ENCODE assay signal across 8 mouse cellular contexts in genomic region chr5:120605241-120605661, GRCm38 (mm10). TPM values are rescaled to one million over a fixed set of nuclear protein-coding genes. Genes with fewer than 3 reads are reported as not detected.
DNase-seq lines count a peak whose midpoint lies in the region; ATAC-seq and TF ChIP-seq lines count a peak whose summit lies in the region.

No protein-coding gene starts in this region.

- TF ChIP-seq CTCF in kidney, adult 2 months (conservative IDR thresholded peaks at IDR 0.05; ENCODE audit: insufficient read depth, insufficient read length, low read depth, low read length): no peak
- TF ChIP-seq CTCF in bone marrow macrophage, adult 2 months (IDR thresholded peaks at IDR 0.05; ENCODE audit: low read depth, low read length): no peak; the same call in 1 of the 2 replicates
- TF ChIP-seq CTCF in heart, postnatal 0 days (IDR thresholded peaks at IDR 0.05; ENCODE audit: low read depth): no peak

- 6% methylated on average over 10 of the region's 10 CpGs for WGBS in kidney, adult 2 months
- WGBS in heart, postnatal 0 days: 1% methylated on average over 10 of the region's 10 CpGs
- WGBS in midbrain, embryonic 13.5 days: 2% methylated on average over 10 of the region's 10 CpGs

- TF ChIP-seq POLR2A in kidney, adult 2 months (IDR thresholded peaks at IDR 0.05; ENCODE audit: low read depth, low read length): no peak
- 0 out of 2 replicates have a peak, but pooled peaks have one; percentile 9 for TF ChIP-seq POLR2A in bone marrow macrophage, adult 2 months (IDR thresholded peaks at IDR 0.05; ENCODE audit: borderline replicate concordance, low read depth, low read length)

- ATAC-seq in heart, postnatal 0 days (ENCODE audit: insufficient read depth, low read depth): 0 out of 2 replicates have a peak, but pooled peaks have one; percentile 2
- ATAC-seq in midbrain, embryonic 13.5 days: peak; percentile 71
- no peak for ATAC-seq in inflammation-experienced regulatory T-cells, adult 6 months

- peaks cover 5% of the 10 kb centered on the region for H3K4me1 ChIP-seq in kidney, adult 2 months (ENCODE audit: control insufficient read depth, insufficient read depth, low read length)
- H3K4me1 ChIP-seq in bone marrow macrophage, adult 2 months (ENCODE audit: control insufficient read depth, insufficient read depth, low read length): peaks cover 8% of the 10 kb centered on the region
- H3K4me1 ChIP-seq in heart, postnatal 0 days (ENCODE audit: control insufficient read depth, insufficient read depth): 0 out of 2 replicates have a peak, but pooled peaks cover 10% of the 10 kb centered on the region
- peaks cover 12% of the 10 kb centered on the region for H3K4me1 ChIP-seq in midbrain, embryonic 13.5 days (replicated peaks)

- no peaks in the 10 kb centered on the region for H3K36me3 ChIP-seq in kidney, adult 2 months (ENCODE audit: control insufficient read depth, insufficient read depth, low read length)
- H3K36me3 ChIP-seq in heart, postnatal 0 days (replicated peaks; ENCODE audit: control insufficient read depth, insufficient read depth, low read length): no peaks in the 10 kb centered on the region
- H3K36me3 ChIP-seq in midbrain, embryonic 13.5 days: peaks cover 17% of the 10 kb centered on the region; the same call in 1 of the 2 replicates

- no peaks in the 10 kb centered on the region for H3K27me3 ChIP-seq in kidney, adult 2 months (replicated peaks; ENCODE audit: control insufficient read depth, insufficient read depth, low read length)
- H3K27me3 ChIP-seq in heart, postnatal 0 days (ENCODE audit: control insufficient read depth, insufficient read depth, low read length): peaks cover 3% of the 10 kb centered on the region; the same call in 1 of the 2 replicates
- no peaks in the 10 kb centered on the region for H3K27me3 ChIP-seq in midbrain, embryonic 13.5 days

- H3K4me3 ChIP-seq in kidney, adult 2 months (ENCODE audit: insufficient read depth, low read depth, low read length): peak overlapping the region; percentile 23; the same call in 1 of the 2 replicates
- peak overlapping the region; percentile 42 for H3K4me3 ChIP-seq in bone marrow macrophage, adult 2 months (ENCODE audit: insufficient read depth, low read length)
- peak overlapping the region; percentile 20 for H3K4me3 ChIP-seq in heart, postnatal 0 days (ENCODE audit: low read depth, low read length)
- peak overlapping the region; percentile 34 for H3K4me3 ChIP-seq in midbrain, embryonic 13.5 days (replicated peaks)

- H3K9ac ChIP-seq in heart, postnatal 0 days (replicated peaks; ENCODE audit: low read depth, low read length): no peak overlapping the region
- H3K9ac ChIP-seq in midbrain, embryonic 13.5 days (replicated peaks): peak overlapping the region; percentile 53; the same call in 1 of the 2 replicates

- H3K4me2 ChIP-seq in heart, postnatal 0 days (ENCODE audit: low read depth, low read length): peak overlapping the region; percentile 58
- H3K4me2 ChIP-seq in midbrain, embryonic 13.5 days (replicated peaks): peak overlapping the region; percentile 64

- H3K9me3 ChIP-seq in heart, postnatal 0 days (replicated peaks; ENCODE audit: control insufficient read depth, low read length): no peaks in the 10 kb centered on the region
- H3K9me3 ChIP-seq in midbrain, embryonic 13.5 days: no peaks in the 10 kb centered on the region

- no peak overlapping the region for H3K27ac ChIP-seq in kidney, adult 2 months (ENCODE audit: insufficient read depth, low read depth, low read length)
- H3K27ac ChIP-seq in bone marrow macrophage, adult 2 months (ENCODE audit: insufficient read depth, low read depth, low read length): no peak overlapping the region; the same call in 1 of the 2 replicates
- no peak overlapping the region for H3K27ac ChIP-seq in heart, postnatal 0 days (ENCODE audit: low read depth)
- H3K27ac ChIP-seq in midbrain, embryonic 13.5 days: peak overlapping the region; percentile 69

- no peak for TF ChIP-seq EP300 in heart, postnatal 0 days (IDR thresholded peaks at IDR 0.05; ENCODE audit: low read depth)

- no peak for DNase-seq in kidney, adult 2 months
- DNase-seq in kidney, postnatal 14 days: no peak
- DNase-seq in heart, postnatal 0 days (ENCODE audit: low spot score): no peak
- DNase-seq in adrenal gland, postnatal 25 days: no peak
- no peak for DNase-seq in frontal cortex, adult 2 months (ENCODE audit: extremely low spot score in 1 of 2, low spot score in 1 of 2)

RNA-seq across cellular contexts. Expression of gene Rita1, which starts 7.1 kb away (rescaled TPM):
- 25.2 and 32.1 TPM in 2 replicates for polyA plus RNA-seq in kidney, adult 2 months (2012; rRNA removed)
- 3.8 and 4.0 TPM in 2 replicates for polyA plus RNA-seq in bone marrow macrophage, adult 2 months (2012; ENCODE audit: insufficient read depth, insufficient read length, missing spikeins)
- 20.2 and 24.5 TPM in 2 replicates for total RNA-seq in heart, postnatal 0 days (2014; rRNA removed; ENCODE audit: low replicate concordance)
- polyA plus RNA-seq in heart, postnatal 0 days (2015; fragmentation: Nextera tagmentation; extraction: Ambion mirVana): 15.7 and 16.3 TPM in 2 replicates
- 23.0 and 23.9 TPM in 2 replicates for polyA plus RNA-seq in midbrain, embryonic 13.5 days (2015; fragmentation: Nextera tagmentation; extraction: Ambion mirVana)
- polyA plus RNA-seq in inflammation-experienced regulatory T-cells, adult 6 months (2017; shearing (Covaris generic)): 1 to 10 TPM; 2.1 to 3.5 (median 3.2) TPM
- 15.9 and 17.5 TPM in 2 replicates for total RNA-seq in adrenal gland, postnatal 25 days (2021)
- 34.8 and 36.4 TPM in 2 replicates for polyA plus RNA-seq in frontal cortex, adult 2 months (2012; rRNA removed)

RNA-seq across cellular contexts. Expression of gene Ddx54, which starts 7.3 kb away (rescaled TPM):
- polyA plus RNA-seq in kidney, adult 2 months (2012; rRNA removed): 29.3 and 31.6 TPM in 2 replicates
- 20.3 and 20.4 TPM in 2 replicates for polyA plus RNA-seq in bone marrow macrophage, adult 2 months (2012; ENCODE audit: insufficient read depth, insufficient read length, missing spikeins)
- 23.0 and 24.1 TPM in 2 replicates for total RNA-seq in heart, postnatal 0 days (2014; rRNA removed; ENCODE audit: low replicate concordance)
- 17.1 and 18.2 TPM in 2 replicates for polyA plus RNA-seq in heart, postnatal 0 days (2015; fragmentation: Nextera tagmentation; extraction: Ambion mirVana)
- polyA plus RNA-seq in midbrain, embryonic 13.5 days (2015; fragmentation: Nextera tagmentation; extraction: Ambion mirVana): 43.9 and 44.3 TPM in 2 replicates
- 10 to 100 TPM; 13.0 to 21.1 (median 13.4) TPM for polyA plus RNA-seq in inflammation-experienced regulatory T-cells, adult 6 months (2017; shearing (Covaris generic))
- 50.5 and 54.7 TPM in 2 replicates for total RNA-seq in adrenal gland, postnatal 25 days (2021)
- 28.2 and 31.2 TPM in 2 replicates for polyA plus RNA-seq in frontal cortex, adult 2 months (2012; rRNA removed)

RNA-seq across cellular contexts. Expression of gene Iqcd, which starts 16.4 kb away (rescaled TPM):
- 2.1 and 2.5 TPM in 2 replicates for polyA plus RNA-seq in kidney, adult 2 months (2012; rRNA removed)
- polyA plus RNA-seq in bone marrow macrophage, adult 2 months (2012; ENCODE audit: insufficient read depth, insufficient read length, missing spikeins): 1.2 TPM in 1 of 2 replicates, not detected in the other
- total RNA-seq in heart, postnatal 0 days (2014; rRNA removed; ENCODE audit: low replicate concordance): not detected in 2 replicates
- polyA plus RNA-seq in heart, postnatal 0 days (2015; fragmentation: Nextera tagmentation; extraction: Ambion mirVana): 0.14 and 0.18 TPM in 2 replicates
- polyA plus RNA-seq in midbrain, embryonic 13.5 days (2015; fragmentation: Nextera tagmentation; extraction: Ambion mirVana): 1.4 and 2.0 TPM in 2 replicates
- under 1 TPM in 1 of 3 experiments, not detected in 2; 0.91 TPM for polyA plus RNA-seq in inflammation-experienced regulatory T-cells, adult 6 months (2017; shearing (Covaris generic))
- 0.57 and 0.67 TPM in 2 replicates for total RNA-seq in adrenal gland, postnatal 25 days (2021)
- 1.9 and 2.1 TPM in 2 replicates for polyA plus RNA-seq in frontal cortex, adult 2 months (2012; rRNA removed)

RNA-seq across cellular contexts. Expression of gene Tpcn1, which starts 16.8 kb away (rescaled TPM):
- 200 and 216 TPM in 2 replicates for polyA plus RNA-seq in kidney, adult 2 months (2012; rRNA removed)
- 104 and 121 TPM in 2 replicates for polyA plus RNA-seq in bone marrow macrophage, adult 2 months (2012; ENCODE audit: insufficient read depth, insufficient read length, missing spikeins)
- 15.8 and 27.6 TPM in 2 replicates for total RNA-seq in heart, postnatal 0 days (2014; rRNA removed; ENCODE audit: low replicate concordance)
- 11.5 and 11.7 TPM in 2 replicates for polyA plus RNA-seq in heart, postnatal 0 days (2015; fragmentation: Nextera tagmentation; extraction: Ambion mirVana)
- polyA plus RNA-seq in midbrain, embryonic 13.5 days (2015; fragmentation: Nextera tagmentation; extraction: Ambion mirVana): 12.6 and 15.6 TPM in 2 replicates
- polyA plus RNA-seq in inflammation-experienced regulatory T-cells, adult 6 months (2017; shearing (Covaris generic)): 10 to 100 TPM in 2 of 3 experiments, 1 to 10 TPM in 1; 6.4 to 15.8 (median 12.6) TPM
- 40.2 and 42.4 TPM in 2 replicates for total RNA-seq in adrenal gland, postnatal 25 days (2021)
- 37.9 and 39.9 TPM in 2 replicates for polyA plus RNA-seq in frontal cortex, adult 2 months (2012; rRNA removed)

RNA-seq across cellular contexts. Expression of gene Cfap73, which starts 28.8 kb away (rescaled TPM):
- not detected in 2 replicates for polyA plus RNA-seq in kidney, adult 2 months (2012; rRNA removed)
- not detected in 2 replicates for polyA plus RNA-seq in bone marrow macrophage, adult 2 months (2012; ENCODE audit: insufficient read depth, insufficient read length, missing spikeins)
- not detected in 2 replicates for total RNA-seq in heart, postnatal 0 days (2014; rRNA removed; ENCODE audit: low replicate concordance)
- not detected in 2 replicates for polyA plus RNA-seq in heart, postnatal 0 days (2015; fragmentation: Nextera tagmentation; extraction: Ambion mirVana)
- polyA plus RNA-seq in midbrain, embryonic 13.5 days (2015; fragmentation: Nextera tagmentation; extraction: Ambion mirVana): not detected in 2 replicates
- not detected for polyA plus RNA-seq in inflammation-experienced regulatory T-cells, adult 6 months (2017; shearing (Covaris generic))
- 2.8 and 3.1 TPM in 2 replicates for total RNA-seq in adrenal gland, postnatal 25 days (2021)
- 0.10 TPM in 1 of 2 replicates, not detected in the other for polyA plus RNA-seq in frontal cortex, adult 2 months (2012; rRNA removed)
